Mouse (Mus musculus) embryonic facial prominence, embryonic 11.5 days (tissue): ENCODE measurements around the gene Nvl. TPM values are rescaled to one million over a fixed set of nuclear protein-coding genes. Genes with fewer than 3 reads are reported as not detected.

Source experiments
- ATAC-seq: fragments of 200-750 bp; cut with Nextera tagmentation; replicated peaks from 2 replicates; pipeline ENCODE4 v1.8.0; 2017; ENCODE audit warnings: low read depth; ENCODE audit not compliant: insufficient number of reproducible peaks, low FRiP score, low TSS enrichment
- DNase-seq: peaks from one replicate; pipeline ENCODE4 v3.0.0-alpha.2; 2015; ENCODE audit warnings: low spot score
- H3K27ac ChIP-seq: fragments of 300-500 bp; sonication (generic); replicated peaks from 2 replicates; pipeline ENCODE4 v1.5.1; 2014; ENCODE audit warnings: mild to moderate bottlenecking, low read depth, low read length, control low read depth
- H3K27me3 ChIP-seq: fragments of 300-500 bp; sonication (generic); 2 replicates; pipeline ENCODE4 v1.6.1; 2014; ENCODE audit warnings: mild to moderate bottlenecking, low read length, moderate library complexity, mixed read lengths; ENCODE audit not compliant: control insufficient read depth, insufficient read depth
- H3K36me3 ChIP-seq: fragments of 300-500 bp; sonication (generic); replicated peaks from 2 replicates; pipeline ENCODE4 v1.6.1; 2014; ENCODE audit warnings: low read depth, mild to moderate bottlenecking, low read length, moderate library complexity, mixed read lengths; ENCODE audit not compliant: control insufficient read depth, insufficient read depth
- H3K4me1 ChIP-seq: fragments of 300-500 bp; sonication (generic); 2 replicates; pipeline ENCODE4 v1.6.1; 2014; ENCODE audit warnings: low read length, mixed read lengths; ENCODE audit not compliant: control insufficient read depth, insufficient read depth
- H3K4me2 ChIP-seq: fragments of 300-500 bp; sonication (generic); 2 replicates; pipeline ENCODE4 v1.6.1; 2014; ENCODE audit warnings: low read depth, mild to moderate bottlenecking, control low read depth, low read length, moderate library complexity
- H3K4me3 ChIP-seq: fragments of 300-500 bp; sonication (generic); 2 replicates; pipeline ENCODE4 v1.5.1; 2014; ENCODE audit warnings: low read depth, low read length, control low read depth
- H3K9ac ChIP-seq: fragments of 300-500 bp; sonication (generic); replicated peaks from 2 replicates; pipeline ENCODE4 v1.6.1; 2014; ENCODE audit warnings: mild to moderate bottlenecking, control low read depth, low read length
- H3K9me3 ChIP-seq: fragments of 300-500 bp; sonication (generic); replicated peaks from 2 replicates; pipeline ENCODE4 v1.6.1; 2016; ENCODE audit warnings: mild to moderate bottlenecking, low read length, inconsistent platforms, mixed read lengths; ENCODE audit not compliant: control insufficient read depth
- WGBS: fragments of 180-500 bp; shearing (Covaris S2); extraction: QIAGEN DNeasy Blood & Tissue Kit; methylation state at CpG from one replicate; pipeline ENCODE4 v1.1.7; 2014; 5-methylcytosine and 5-hydroxymethylcytosine counted together
- polyA plus RNA-seq: library from polyadenylated mRNA; unstranded; fragments of >200 nt; fragmentation: Nextera tagmentation; extraction: Ambion mirVana; gene quantifications from 2 replicates; pipeline ENCODE4 v1.2.1, GENCODE M21; 2014

Gene Nvl
- polyA plus RNA-seq, 1 experiment from 2014 or later: 40.9 TPM

GRCm38 (mm10) chr1:181149373-181150017 is 5.5 kb upstream of the Nvl start:
- Histone ChIP-seq H3K4me3 (no peak overlapping the region), H3K36me3 (no peaks in the 10 kb centered on the region), H3K27ac (no peak overlapping the region), H3K27me3 (no peaks in the 10 kb centered on the region), H3K9ac (no peak overlapping the region), H3K4me1 (no peaks in the 10 kb centered on the region), H3K9me3 (no peaks in the 10 kb centered on the region), H3K4me2 (no peak overlapping the region)
- no peak for DNase-seq
- ATAC-seq: no peak
- 74% methylated on average over 3 of the region's 3 CpGs for WGBS

- WGBS: 66% methylated on average over 5 of the region's 5 CpGs
- Histone ChIP-seq H3K4me2 (no peak overlapping the region), H3K27me3 (no peaks in the 10 kb centered on the region), H3K4me1 (no peaks in the 10 kb centered on the region), H3K9me3 (no peaks in the 10 kb centered on the region), H3K4me3 (no peak overlapping the region), H3K27ac (no peak overlapping the region), H3K36me3 (no peaks in the 10 kb centered on the region), H3K9ac (no peak overlapping the region)
- DNase-seq (no peak), ATAC-seq (no peak)
These were observed 4.5 kb upstream of the Nvl start for GRCm38 (mm10) chr1:181148540-181148939.

GRCm38 (mm10) chr1:181146187-181146586 is 2.2 kb upstream of the Nvl start:
- Histone ChIP-seq H3K9ac (no peak overlapping the region), H3K4me1 (no peaks in the 10 kb centered on the region), H3K4me2 (no peak overlapping the region), H3K27me3 (no peaks in the 10 kb centered on the region), H3K36me3 (no peaks in the 10 kb centered on the region), H3K4me3 (no peak overlapping the region), H3K9me3 (no peaks in the 10 kb centered on the region), H3K27ac (no peak overlapping the region)
- no peak for ATAC-seq
- WGBS: 79% methylated on average over 2 of the region's 2 CpGs
- DNase-seq: no peak

GRCm38 (mm10) chr1:181144966-181145365 is 962 bp upstream of the Nvl start:
- WGBS: 20% methylated on average over 12 of the region's 12 CpGs
- no peaks in the 10 kb centered on the region for H3K27me3 ChIP-seq
- H3K4me2 ChIP-seq: peak overlapping the region; percentile 68
- H3K9ac ChIP-seq: peak overlapping the region; percentile 80
- DNase-seq (peak; percentile 8), ATAC-seq (no peak)
- peak overlapping the region; percentile 82 for H3K4me3 ChIP-seq
- H3K27ac ChIP-seq: no peak overlapping the region
- no peaks in the 10 kb centered on the region for H3K4me1 ChIP-seq
- H3K36me3 ChIP-seq: no peaks in the 10 kb centered on the region
- H3K9me3 ChIP-seq: no peaks in the 10 kb centered on the region

- H3K9ac ChIP-seq: peak overlapping the region; percentile 80
- 0% methylated on average over 12 of the region's 12 CpGs for WGBS
- peak overlapping the region; percentile 45 for H3K4me2 ChIP-seq
- H3K9me3 ChIP-seq: no peaks in the 10 kb centered on the region
- H3K36me3 ChIP-seq: 0 out of 2 replicates have a peak, but pooled peaks cover 2% of the 10 kb centered on the region
- H3K27ac ChIP-seq: peak overlapping the region; percentile 73; the same call in 1 of the 2 replicates
- H3K4me3 ChIP-seq: peak overlapping the region; percentile 82
- H3K4me1 ChIP-seq: no peaks in the 10 kb centered on the region
- ATAC-seq (peak; percentile 60), DNase-seq (no peak)
- no peaks in the 10 kb centered on the region for H3K27me3 ChIP-seq
These were observed 425 bp downstream of the Nvl start for GRCm38 (mm10) chr1:181143609-181143949.

- no peak overlapping the region for H3K9ac ChIP-seq
- H3K4me3 ChIP-seq: no peak overlapping the region
- H3K27me3 ChIP-seq: no peaks in the 10 kb centered on the region
- ATAC-seq (no peak), DNase-seq (no peak)
- H3K27ac ChIP-seq: no peak overlapping the region
- H3K4me1 ChIP-seq: no peaks in the 10 kb centered on the region
- WGBS: 94% methylated on average over 7 of the region's 7 CpGs
- H3K36me3 ChIP-seq: peaks cover 6% of the 10 kb centered on the region; the same call in 1 of the 2 replicates
- no peaks in the 10 kb centered on the region for H3K9me3 ChIP-seq
- no peak overlapping the region for H3K4me2 ChIP-seq
These were observed 5.3 kb downstream of the Nvl start for GRCm38 (mm10) chr1:181138730-181139129.

- 89% methylated on average over 6 of the region's 6 CpGs for WGBS
- Histone ChIP-seq H3K9ac (no peak overlapping the region), H3K27ac (no peak overlapping the region), H3K36me3 (peaks cover 11% of the 10 kb centered on the region), H3K4me2 (no peak overlapping the region), H3K4me3 (no peak overlapping the region), H3K9me3 (no peaks in the 10 kb centered on the region), H3K4me1 (no peaks in the 10 kb centered on the region), H3K27me3 (no peaks in the 10 kb centered on the region)
- DNase-seq (no peak), ATAC-seq (no peak)
These were observed 12.1 kb downstream of the Nvl start for GRCm38 (mm10) chr1:181131915-181132314.

- DNase-seq: no peak
- Histone ChIP-seq H3K9me3 (no peaks in the 10 kb centered on the region), H3K4me1 (no peaks in the 10 kb centered on the region), H3K36me3 (peaks cover 15% of the 10 kb centered on the region), H3K4me3 (no peak overlapping the region), H3K27me3 (no peaks in the 10 kb centered on the region), H3K9ac (no peak overlapping the region), H3K27ac (no peak overlapping the region), H3K4me2 (no peak overlapping the region)
- no peak for ATAC-seq
- WGBS: 95% methylated on average over 9 of the region's 9 CpGs
These were observed 17.2 kb downstream of the Nvl start for GRCm38 (mm10) chr1:181126766-181127165.
